Mouse (Mus musculus): ENCODE measurements at regions not wholly inside any gene's neighbourhood (a gene's known extent, or its start where the extent isn't known, plus 50 kb on each side); places are given as distances from the start of the nearest gene placed in this dataset.

GRCm38 (mm10) chr14:14596057-14596809 is 105.8 kb upstream of the Slc4a7 start:
- no peak for DNase-seq (ENCODE audit: extremely low spot score)

DNA sequence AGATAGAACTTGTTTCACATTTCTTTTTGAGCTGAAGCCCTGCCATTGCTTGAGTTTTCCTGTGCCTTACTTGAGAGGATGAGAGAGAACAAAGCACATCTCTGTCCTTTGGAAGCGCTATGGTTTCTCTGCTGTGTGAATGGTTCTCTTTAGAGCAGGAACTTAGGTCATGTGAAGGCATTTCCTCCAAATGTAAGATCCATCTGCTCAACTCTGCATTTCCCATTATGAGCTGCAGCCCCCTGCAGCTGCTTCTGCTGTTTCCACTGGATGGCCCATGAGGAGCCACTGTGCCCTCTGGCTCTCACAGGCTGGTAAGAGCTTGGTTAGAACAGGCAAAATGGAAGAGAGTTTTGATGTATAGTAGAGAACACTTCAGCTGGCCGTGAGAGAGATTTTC is 102.5 kb upstream of the Slc4a7 start:
- DNase-seq (ENCODE audit: extremely low spot score), result no peak

- DNase-seq (ENCODE audit: extremely low spot score), result no peak
These were observed 102.1 kb upstream of the Slc4a7 start for GRCm38 (mm10) chr14:14599990-14600389.

GRCm38 (mm10) chr14:14603439-14603838 is 98.6 kb upstream of the Slc4a7 start:
- no peak for DNase-seq (ENCODE audit: extremely low spot score)

- DNase-seq (ENCODE audit: extremely low spot score), result no peak
These were observed 95.0 kb upstream of the Slc4a7 start for GRCm38 (mm10) chr14:14607074-14607473.

DNA sequence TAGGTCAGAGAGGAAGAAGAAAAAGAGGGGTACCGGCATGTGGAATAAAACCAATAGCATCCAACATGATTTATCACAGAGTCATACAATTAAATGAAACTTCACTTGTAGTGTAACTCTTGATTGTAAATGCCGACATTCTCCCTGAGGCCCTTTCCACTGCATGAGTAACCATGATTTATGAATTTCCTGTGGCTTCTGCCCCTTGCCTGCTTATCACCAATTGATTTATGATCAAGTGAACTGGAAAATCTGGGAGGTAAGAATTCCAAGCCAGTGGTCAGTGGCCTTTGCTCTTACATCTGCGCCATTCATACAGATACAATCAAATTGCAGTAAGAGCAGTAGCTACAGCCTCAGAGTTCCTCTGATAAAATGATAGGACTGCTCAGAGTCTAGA is 89.8 kb upstream of the Slc4a7 start:
- no peak for DNase-seq (ENCODE audit: extremely low spot score)

DNA sequence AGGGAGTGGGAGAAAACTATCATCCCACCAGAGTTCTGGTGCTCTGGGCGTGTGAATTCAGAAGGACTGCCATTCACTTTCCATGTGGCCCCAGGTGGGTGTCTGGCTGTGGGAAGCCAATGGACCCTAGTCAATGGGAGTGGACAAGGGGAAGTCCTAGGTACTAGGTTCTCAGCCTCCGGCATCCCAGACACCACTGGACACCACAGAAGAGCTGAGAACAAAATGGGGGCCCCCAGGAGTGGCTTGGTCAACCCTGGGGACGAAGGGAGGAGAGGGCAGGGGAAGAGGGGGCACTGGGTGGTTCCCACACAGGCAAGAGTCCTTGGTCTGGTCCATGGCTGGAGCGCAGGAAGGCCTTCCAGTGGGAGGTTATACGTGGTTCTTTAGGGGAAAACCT is 81.8 kb upstream of the Slc4a7 start:
- no peak for DNase-seq (ENCODE audit: extremely low spot score)

- no peak for DNase-seq (ENCODE audit: extremely low spot score)
These were observed 73.4 kb upstream of the Slc4a7 start for GRCm38 (mm10) chr14:14628673-14629072.

DNA sequence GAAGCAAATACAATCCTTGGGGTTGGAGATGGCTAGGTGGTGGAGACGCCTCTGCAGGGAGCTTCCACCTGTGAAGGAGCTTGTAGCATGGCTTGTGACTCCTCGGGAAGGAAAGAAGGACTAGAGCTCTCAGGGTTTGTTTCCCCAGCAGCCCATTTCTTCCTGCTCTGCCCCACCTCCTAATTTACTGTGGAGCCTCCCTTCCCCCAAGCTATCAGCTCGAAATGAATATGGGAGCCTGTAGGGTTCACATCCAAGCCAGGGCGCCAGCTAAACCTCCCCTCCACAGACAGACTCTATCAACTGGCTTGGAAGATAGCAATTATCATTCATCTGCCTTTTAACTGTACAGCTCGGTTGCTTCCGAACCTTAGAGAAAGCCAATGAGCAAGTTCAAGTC is 70.3 kb upstream of the Slc4a7 start:
- DNase-seq (ENCODE audit: extremely low spot score), result peak; percentile 6

GRCm38 (mm10) chr14:14632471-14632870 is 69.6 kb upstream of the Slc4a7 start:
- DNase-seq (ENCODE audit: extremely low spot score), result peak; percentile 60

GRCm38 (mm10) chr14:14632951-14633931 is 68.8 kb upstream of the Slc4a7 start:
- peak; percentile 48 for DNase-seq (ENCODE audit: extremely low spot score)

GRCm38 (mm10) chr14:14634021-14634420 is 68.1 kb upstream of the Slc4a7 start:
- no peak for DNase-seq (ENCODE audit: extremely low spot score)

- no peak for DNase-seq (ENCODE audit: extremely low spot score)
These were observed 62.7 kb upstream of the Slc4a7 start for GRCm38 (mm10) chr14:14639102-14640015.

- DNase-seq (ENCODE audit: extremely low spot score), result no peak
These were observed 62.0 kb upstream of the Slc4a7 start for GRCm38 (mm10) chr14:14640023-14640441.

- no peak for DNase-seq (ENCODE audit: extremely low spot score)
These were observed 61.5 kb upstream of the Slc4a7 start for GRCm38 (mm10) chr14:14640557-14640956.

DNA sequence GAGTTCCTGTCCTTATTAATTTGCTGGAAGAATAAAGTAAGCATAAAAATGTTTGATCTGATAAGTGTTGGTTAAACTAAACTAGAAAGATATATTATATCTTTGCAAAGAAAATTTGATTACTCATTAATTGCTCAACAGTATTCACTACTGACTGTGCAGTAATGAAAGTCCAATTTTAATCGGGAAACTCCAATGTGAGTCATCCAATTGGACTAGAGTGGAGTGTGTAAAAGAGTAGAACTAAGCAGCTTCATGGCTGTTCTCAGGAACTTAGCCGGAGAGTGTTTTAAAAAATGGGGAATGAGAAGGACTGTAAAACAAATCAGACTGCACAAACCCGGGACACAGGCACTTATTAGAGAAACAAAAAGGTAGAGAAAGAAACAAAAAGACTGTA is 58.5 kb upstream of the Slc4a7 start:
- DNase-seq (ENCODE audit: extremely low spot score), result no peak

- DNase-seq (ENCODE audit: extremely low spot score), result no peak
These were observed 57.0 kb upstream of the Slc4a7 start for GRCm38 (mm10) chr14:14645084-14645483.
